Mouse (Mus musculus) right cerebral cortex, adult 18-20 months (tissue): ENCODE results near the gene Klhl25.
"Not testable (repeated sequence)": the region's sequence is repeated elsewhere in the genome, so short reads cannot be mapped to it uniquely, and the experiment has no call there.

Source experiments
- DNase-seq: peaks from one replicate; pipeline ENCODE4 v3.0.0; 2022; ENCODE audit warnings: mixed read lengths

Gene Klhl25

GRCm38 (mm10) chr7:75846942-75847341 is 1.2 kb upstream of the Klhl25 start:
- DNase-seq = no peak

DNA sequence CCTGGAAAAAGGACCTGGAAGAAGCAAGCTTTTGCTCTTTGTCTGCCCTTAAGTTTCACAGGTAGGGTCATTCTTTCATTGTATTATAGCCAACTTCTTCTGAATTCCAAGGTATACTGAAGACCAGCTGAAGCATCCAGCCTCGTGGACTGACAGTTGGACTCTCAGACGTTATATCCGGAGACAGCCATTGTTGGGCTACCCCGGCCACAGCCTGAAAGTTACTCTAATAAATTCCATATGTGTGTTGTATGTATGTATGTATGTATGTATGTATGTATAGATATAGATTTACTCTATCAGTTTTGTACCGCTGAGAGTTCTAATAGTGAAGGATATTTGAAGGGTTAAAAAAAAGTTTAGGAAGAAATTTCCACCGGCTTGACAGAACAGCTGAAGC is 621 bp upstream of the Klhl25 start:
- DNase-seq = no peak

- no peak for DNase-seq
Observed at GRCm38 (mm10) chr7:75848776-75849670, 913 bp downstream of the Klhl25 start.

DNA sequence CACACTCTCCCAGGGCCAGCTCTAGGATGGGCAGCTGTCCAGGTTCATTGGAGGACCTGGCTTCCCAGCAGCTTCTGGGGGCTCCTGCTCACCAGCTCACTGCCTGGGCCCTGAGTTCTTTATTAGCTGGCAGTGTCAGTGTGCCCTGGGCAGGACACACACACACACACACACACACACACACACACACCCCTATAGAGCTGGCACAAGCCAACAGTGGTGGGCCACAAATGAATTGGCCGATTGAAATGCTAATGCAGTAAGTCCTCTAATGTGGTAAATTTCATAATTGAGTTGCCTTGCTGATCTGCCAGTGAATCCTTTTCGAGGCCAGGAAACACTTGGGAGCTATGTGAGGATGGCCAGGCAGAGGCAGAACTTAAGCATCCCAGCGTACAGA is 2.3 kb downstream of the Klhl25 start:
- DNase-seq = not testable (repeated sequence)

DNA sequence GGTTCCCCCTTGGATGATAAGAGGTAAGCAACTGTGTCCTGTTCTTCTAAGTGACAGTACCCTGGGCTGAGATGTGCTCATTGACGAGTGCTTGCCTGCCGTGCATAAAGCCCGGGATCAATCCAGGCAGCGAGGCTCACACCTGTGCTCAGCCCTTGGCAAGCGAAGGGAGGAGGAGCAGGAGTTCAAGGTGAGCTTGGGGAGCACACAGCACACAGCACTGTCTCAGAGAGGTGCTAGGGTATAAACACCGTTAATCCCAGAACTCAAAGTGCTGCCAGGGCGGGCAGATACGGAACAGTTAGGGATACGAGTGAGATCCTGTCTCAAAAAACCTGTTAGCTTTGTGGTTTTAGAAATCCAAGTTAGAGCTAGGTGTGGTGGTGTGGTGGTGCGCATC is 3.2 kb downstream of the Klhl25 start:
- no peak for DNase-seq

GRCm38 (mm10) chr7:75852363-75852762 is 4.3 kb downstream of the Klhl25 start:
- peak; percentile 57 for DNase-seq

DNA sequence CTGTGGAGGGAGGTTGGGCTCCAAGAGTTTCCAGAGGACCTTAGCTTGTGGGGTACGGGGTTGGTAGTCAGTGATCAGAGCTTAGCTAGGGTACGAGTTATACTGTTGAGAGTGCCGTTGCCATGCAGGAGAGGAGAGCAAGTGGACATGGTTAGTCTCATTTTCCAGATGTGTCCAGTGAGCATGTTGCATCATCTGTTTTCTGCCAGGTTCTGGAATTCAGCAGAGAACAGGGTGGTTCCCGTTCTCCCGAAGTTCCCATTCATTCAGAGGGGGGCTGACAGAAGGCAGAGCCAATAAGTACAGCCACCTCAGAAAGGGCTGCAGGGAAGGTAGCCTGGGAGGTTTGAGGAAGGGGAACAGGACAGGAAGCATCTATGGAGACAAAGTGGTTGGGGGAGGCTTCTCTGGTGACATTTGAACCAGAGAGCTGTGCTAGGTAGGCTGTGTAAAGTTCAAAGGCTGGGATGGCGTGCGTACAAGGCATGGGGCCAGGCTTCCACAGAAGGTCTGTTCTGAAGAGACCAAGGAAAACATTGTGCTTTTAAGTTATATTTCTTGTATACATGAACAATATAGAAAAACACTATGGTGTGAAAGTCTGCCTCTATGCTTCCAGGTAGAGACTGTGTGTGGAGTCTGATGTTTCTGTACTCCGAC is 5.2 kb downstream of the Klhl25 start:
- DNase-seq = no peak

DNA sequence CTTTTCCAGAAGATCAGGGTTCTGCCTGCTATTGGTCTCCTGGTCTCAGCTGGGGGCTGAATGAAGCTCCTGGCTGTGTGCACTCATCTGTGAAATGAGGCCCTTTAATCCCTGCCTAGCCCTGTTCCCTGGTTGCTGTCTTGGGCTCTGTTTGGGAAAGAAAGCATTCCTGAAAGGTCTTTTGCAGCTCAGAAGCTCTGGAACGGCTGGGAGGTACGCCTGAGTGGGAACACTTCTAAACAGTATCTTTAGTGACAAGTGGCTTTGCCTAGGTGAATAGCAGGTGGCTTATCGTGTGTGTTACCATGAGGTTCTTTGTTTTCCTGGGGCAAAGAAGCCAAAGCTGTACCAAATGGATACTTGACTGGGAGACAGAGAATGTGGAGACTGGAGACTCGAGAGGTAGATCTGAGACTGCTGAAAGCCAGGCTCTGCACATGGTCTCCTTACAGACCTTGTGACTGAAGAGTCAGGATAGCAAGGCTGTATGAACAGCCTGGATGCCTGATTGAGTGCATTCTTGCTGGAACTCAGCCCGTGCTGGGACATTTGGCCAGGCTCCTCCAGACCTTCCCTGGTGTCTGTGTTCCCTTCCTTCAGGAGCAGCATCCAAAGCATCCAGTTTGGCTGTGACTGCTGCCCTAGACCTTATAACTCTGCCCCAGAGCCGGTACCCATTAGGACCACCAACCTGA is 6.3 kb downstream of the Klhl25 start:
- no peak for DNase-seq

DNA sequence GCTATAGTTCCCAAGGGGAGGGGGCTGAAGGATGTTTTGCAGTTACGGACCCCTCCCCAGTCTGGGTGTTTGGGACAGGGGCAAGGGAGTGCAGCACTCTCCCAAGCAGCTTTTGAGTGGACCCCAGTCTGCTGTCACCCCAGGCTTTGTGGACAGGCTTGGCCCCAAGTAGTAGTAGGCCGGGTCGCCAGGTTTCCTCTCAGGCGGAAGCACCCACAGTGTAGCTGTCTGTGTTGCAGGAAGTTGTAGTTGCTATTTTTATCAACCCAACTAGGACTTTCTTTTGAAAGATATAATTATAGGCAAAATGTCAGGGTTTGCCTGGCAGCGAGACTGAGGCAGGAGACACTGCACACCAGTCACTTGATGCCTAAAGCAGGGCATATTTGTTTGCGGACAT is 6.9 kb downstream of the Klhl25 start:
- DNase-seq = no peak

GRCm38 (mm10) chr7:75856259-75856658 is 8.1 kb downstream of the Klhl25 start:
- no peak for DNase-seq

GRCm38 (mm10) chr7:75859771-75860196 is 11.7 kb downstream of the Klhl25 start:
- DNase-seq = no peak

DNA sequence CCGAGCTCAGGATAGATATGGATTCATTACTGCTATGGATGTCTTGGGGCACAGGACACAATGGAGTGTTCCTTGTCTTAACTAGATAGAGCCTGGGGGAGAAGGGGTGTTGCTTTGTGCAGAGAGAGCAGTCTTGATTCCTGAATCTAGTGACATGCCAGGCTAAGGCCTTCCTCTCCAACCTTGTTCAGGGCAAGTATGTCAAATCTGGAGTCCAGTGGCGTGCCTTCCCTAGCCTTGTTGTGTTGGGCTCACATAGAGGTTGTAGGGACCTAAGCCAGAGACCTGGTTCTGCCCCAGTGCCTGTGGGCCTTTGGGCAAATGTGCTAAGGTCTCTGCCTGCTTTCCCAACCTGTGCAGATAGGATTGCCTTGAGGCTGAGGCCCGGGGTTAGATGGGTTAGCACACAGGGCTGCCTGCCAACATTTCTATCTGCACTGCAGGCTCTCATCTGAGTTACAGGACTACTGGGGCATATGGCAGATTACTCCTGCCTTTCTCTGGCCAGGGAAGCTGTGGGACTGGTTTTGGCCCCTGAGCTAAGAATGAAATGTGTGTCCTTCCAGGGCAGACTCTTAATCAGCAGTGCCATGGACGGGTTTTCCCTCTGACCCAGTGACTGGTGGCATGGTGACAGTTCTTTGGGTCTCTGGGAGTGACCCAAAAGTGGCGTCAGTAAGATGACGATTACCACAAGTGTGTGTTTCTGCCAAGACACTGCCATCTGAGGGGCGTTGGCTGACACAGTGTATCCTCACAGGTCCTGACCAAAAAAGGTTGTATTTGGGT is 13.7 kb downstream of the Klhl25 start:
- DNase-seq = not testable (repeated sequence)

GRCm38 (mm10) chr7:75862427-75862781 is 14.3 kb downstream of the Klhl25 start:
- DNase-seq = not testable (repeated sequence)

DNA sequence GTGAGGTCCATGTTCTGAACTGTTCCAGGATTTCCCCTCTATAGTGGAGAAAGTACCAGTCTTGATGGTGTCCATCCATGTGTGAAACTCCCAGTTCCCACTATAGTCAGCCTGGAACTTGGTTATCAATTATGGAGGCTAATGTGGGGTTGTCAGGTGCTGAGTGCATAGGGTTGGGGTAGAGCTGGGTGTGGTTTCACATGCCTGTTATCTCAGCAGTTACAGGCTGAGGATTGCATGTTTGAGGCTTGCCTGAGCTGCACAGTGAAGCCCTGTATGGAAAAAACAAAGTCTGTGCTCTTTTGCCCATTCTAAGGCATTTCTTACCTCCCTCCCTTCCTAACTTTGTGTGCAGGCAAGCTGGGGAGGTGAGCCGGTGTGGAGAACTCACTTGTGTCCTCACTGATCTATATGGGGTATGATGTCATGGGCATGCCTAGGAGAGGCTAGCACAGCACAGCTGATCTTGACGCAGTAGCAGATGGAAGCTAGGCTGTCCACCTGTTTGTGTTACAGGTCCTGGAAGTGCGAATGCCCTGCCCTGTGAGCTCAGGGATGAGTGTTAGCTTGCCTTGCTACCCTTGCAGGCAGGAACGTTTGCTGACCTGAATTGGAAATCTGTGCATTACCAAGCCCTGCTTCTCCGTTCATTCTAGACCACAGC is 15.3 kb downstream of the Klhl25 start:
- DNase-seq = not testable (repeated sequence)

- DNase-seq = no peak
Observed at GRCm38 (mm10) chr7:75865026-75865425, 16.9 kb downstream of the Klhl25 start.

- no peak for DNase-seq
Observed at GRCm38 (mm10) chr7:75866557-75866956, 18.4 kb downstream of the Klhl25 start.

DNA sequence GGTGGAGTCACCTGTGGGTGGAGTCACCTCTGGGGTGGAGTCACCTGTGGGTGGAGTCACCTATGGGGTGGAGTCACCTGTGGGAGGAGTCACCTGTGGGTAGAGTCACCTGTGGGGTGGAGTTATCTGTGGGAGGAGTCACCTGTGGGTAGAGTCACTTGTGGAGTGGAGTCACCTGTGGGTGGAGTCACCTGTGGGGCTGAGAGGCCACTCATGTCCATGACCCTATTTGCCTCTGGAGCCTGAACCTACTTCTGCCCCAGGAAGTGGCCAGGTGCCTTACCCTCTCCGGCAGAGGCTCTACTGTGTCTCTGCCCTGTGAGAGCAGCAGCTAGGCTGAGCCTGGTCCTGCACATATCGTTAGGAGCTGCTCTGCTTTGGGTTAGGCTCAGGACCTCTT is 20.6 kb downstream of the Klhl25 start:
- no peak for DNase-seq

DNA sequence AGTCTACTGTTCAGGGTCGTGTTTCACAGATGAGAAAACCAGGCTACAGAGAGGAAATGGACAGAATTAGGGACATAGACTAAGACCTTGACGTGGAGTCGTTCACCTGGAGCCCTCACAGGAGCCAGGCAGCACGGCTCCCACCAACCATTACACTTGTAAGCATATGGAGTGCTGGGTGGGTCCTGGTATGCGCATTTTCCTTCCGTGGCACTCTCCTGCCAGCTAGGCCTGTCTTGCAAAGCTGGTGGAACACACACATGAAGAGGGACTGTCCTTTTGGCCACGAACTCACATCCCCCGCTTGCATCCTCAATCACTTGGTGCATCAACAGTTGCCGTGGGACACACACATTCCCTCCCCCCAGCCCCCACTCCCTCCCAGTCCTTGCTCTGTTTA is 22.4 kb downstream of the Klhl25 start:
- no peak for DNase-seq

GRCm38 (mm10) chr7:75872255-75872654 is 24.1 kb downstream of the Klhl25 start:
- DNase-seq = no peak

GRCm38 (mm10) chr7:75872697-75873096 is 24.6 kb downstream of the Klhl25 start:
- no peak for DNase-seq

GRCm38 (mm10) chr7:75873216-75873615 is 25.1 kb downstream of the Klhl25 start:
- no peak for DNase-seq

- no peak for DNase-seq
Observed at GRCm38 (mm10) chr7:75873746-75874145, 25.6 kb downstream of the Klhl25 start.
